Mouse (Mus musculus) hindbrain, embryonic 14.5 days (tissue): Measurements from ENCODE around the gene Kif3a. TPM values are rescaled to one million over a fixed set of nuclear protein-coding genes. Genes with fewer than 3 reads are reported as not detected.

Experiments used
- ATAC-seq: fragments of 200-750 bp; cut with Nextera tagmentation; 2 replicates; pipeline ENCODE4 v1.8.0; 2017; ENCODE audit warnings: moderate number of reproducible peaks, mild to moderate bottlenecking, moderate TSS enrichment, moderate library complexity; ENCODE audit not compliant: low FRiP score
- DNase-seq: peaks from one replicate; pipeline ENCODE4 v3.0.0-alpha.2; 2015; ENCODE audit warnings: low spot score
- H3K27ac ChIP-seq: fragments of 300-500 bp; sonication (generic); 2 replicates; pipeline ENCODE4 v1.5.1; 2014; ENCODE audit warnings: mild to moderate bottlenecking, moderate library complexity
- H3K27me3 ChIP-seq: fragments of 300-500 bp; sonication (generic); 2 replicates; pipeline ENCODE4 v1.6.1; 2014; ENCODE audit warnings: mild to moderate bottlenecking, low read length, mixed read lengths; ENCODE audit not compliant: control insufficient read depth, insufficient read depth
- H3K36me3 ChIP-seq: fragments of 300-500 bp; sonication (generic); replicated peaks from 2 replicates; pipeline ENCODE4 v1.6.1; 2014; ENCODE audit not compliant: control insufficient read depth, insufficient read depth
- H3K4me1 ChIP-seq: fragments of 300-500 bp; sonication (generic); replicated peaks from 2 replicates; pipeline ENCODE4 v1.6.1; 2014; ENCODE audit warnings: antibody characterized with exemption, low read length, mixed read lengths; ENCODE audit not compliant: control insufficient read depth, insufficient read depth
- H3K4me2 ChIP-seq: fragments of 300-500 bp; sonication (generic); replicated peaks from 2 replicates; pipeline ENCODE4 v1.6.1; 2014; ENCODE audit warnings: mild to moderate bottlenecking, moderate library complexity
- H3K4me3 ChIP-seq: fragments of 300-500 bp; sonication (generic); replicated peaks from 2 replicates; pipeline ENCODE4 v1.5.1; 2014; ENCODE audit warnings: mild to moderate bottlenecking, low read length
- H3K9ac ChIP-seq: fragments of 300-500 bp; sonication (generic); 2 replicates; pipeline ENCODE4 v1.6.1; 2014
- H3K9me3 ChIP-seq: fragments of 300-500 bp; sonication (generic); 2 replicates; pipeline ENCODE4 v1.6.1; 2016; ENCODE audit warnings: low read length; ENCODE audit not compliant: control insufficient read depth
- WGBS: fragments of 180-500 bp; shearing (Covaris S2); extraction: QIAGEN DNeasy Blood & Tissue Kit; methylation state at CpG from one replicate; pipeline ENCODE4 v1.1.7; 2014; 5-methylcytosine and 5-hydroxymethylcytosine counted together
- polyA plus RNA-seq: library from polyadenylated mRNA; unstranded; fragments of >200 nt; fragmentation: Nextera tagmentation; extraction: Ambion mirVana; gene quantifications from 2 replicates; pipeline ENCODE4 v1.2.1, GENCODE M21; 2014

The Kif3a gene
- 278 and 302 TPM in 2 replicates for polyA plus RNA-seq

DNA sequence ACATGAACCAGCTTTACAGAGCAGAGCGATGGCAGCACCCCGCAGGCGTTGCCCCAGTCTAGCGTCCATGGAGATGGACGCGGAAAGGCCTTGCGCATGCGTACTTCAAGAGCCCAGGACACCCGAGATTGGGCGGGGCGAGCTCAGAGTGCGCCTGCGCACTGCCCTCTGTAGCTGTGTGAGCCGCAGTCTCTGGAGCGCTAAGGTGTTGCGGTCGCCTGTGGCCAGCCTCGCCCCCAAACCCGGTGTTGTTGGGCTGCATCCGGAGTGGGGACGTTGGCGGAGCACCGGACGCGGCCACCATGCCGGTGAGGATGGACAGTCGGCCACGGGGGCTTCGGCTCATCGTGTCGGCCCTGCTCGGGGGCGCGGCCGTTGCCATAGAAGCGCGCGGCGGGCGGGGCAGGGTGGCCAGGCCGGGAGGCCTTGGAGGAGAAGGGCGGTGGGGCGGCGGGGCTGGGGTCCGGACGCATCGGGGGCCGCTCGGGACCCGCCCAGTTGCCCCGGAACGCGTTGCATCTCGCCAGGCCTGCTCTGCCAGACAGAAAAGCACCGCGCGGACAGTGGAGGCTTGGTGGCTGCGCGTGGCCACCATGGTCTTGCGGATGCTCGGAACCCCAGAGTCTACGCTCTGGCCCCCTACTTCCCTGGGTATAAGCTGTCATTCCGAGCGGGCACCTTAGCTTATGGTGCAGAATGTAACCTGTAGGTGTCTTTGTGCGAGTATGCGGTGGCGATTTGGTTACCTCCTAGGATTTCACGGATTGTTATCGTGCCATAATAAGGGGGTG is at the start of gene Kif3a:
Kif3a (plus strand) TSS at position 156 of the 791 bp plus-strand sequence.
- Histone ChIP-seq H3K9me3 (no peaks in the 10 kb centered on the region), H3K27me3 (no peaks in the 10 kb centered on the region), H3K4me3 (peak within 1 kb of the TSS; percentile 71), H3K36me3 (peaks cover 14% of the 10 kb centered on the region), H3K4me1 (peaks cover 17% of the 10 kb centered on the region), H3K27ac (peak within 1 kb of the TSS; percentile 86), H3K9ac (peak within 1 kb of the TSS; percentile 86), H3K4me2 (peak within 1 kb of the TSS; percentile 73)
- peak; percentile 94 for ATAC-seq
- under 1% methylated on average over 65 of the region's 69 CpGs for WGBS
- DNase-seq = peak; percentile 96

DNA sequence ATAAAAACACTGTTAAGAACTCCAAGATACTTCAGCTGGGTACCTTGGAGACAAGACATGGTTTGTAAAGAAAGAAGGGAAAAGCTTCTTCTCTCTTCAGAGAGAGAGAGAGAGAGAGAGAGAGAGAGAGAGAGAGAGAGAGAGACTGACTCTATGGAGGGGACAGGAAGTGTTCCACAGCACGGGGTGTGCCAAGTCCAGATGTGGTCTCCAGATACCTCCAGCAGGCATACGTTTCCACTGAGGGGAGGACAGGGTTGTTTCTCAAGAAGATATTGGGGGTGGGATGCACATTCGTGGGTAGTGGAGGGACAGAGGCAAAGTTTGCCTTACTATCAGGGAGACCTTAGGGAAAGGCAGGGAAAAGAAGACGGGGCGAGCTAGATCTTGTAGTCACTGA is 48.4 kb upstream of the Kif3a start:
- ATAC-seq = no peak
- DNase-seq = no peak
- H3K4me2 ChIP-seq = peak overlapping the region; percentile 57; the same call in 1 of the 2 replicates

GRCm38 (mm10) chr11:53519207-53520121 is 47.7 kb upstream of the Kif3a start, which contains the start of gene Sept8:
Gene Sept8 (plus strand): TSS chr11:53519257.
- no peaks in the 10 kb centered on the region for H3K36me3 ChIP-seq
- peaks cover 11% of the 10 kb centered on the region for H3K4me1 ChIP-seq
- peak within 1 kb of the TSS; percentile 48 for H3K27ac ChIP-seq
- peak within 1 kb of the TSS; percentile 78 for H3K4me3 ChIP-seq
- peak within 1 kb of the TSS; percentile 91 for H3K9ac ChIP-seq
- peak within 1 kb of the TSS; percentile 57 for H3K4me2 ChIP-seq
- H3K27me3 ChIP-seq = peaks cover 14% of the 10 kb centered on the region
- WGBS = 4% methylated on average over 74 of the region's 79 CpGs
- H3K9me3 ChIP-seq = no peaks in the 10 kb centered on the region
- DNase-seq = peak; percentile 52
- ATAC-seq = peak; percentile 87

More for the DNA sequence above, 48.4 kb upstream of the Kif3a start:
- no peak overlapping the region for H3K27ac ChIP-seq
- peaks cover 11% of the 10 kb centered on the region for H3K4me1 ChIP-seq
- H3K9ac ChIP-seq = no peak overlapping the region
- peaks cover 14% of the 10 kb centered on the region for H3K27me3 ChIP-seq
- no peaks in the 10 kb centered on the region for H3K9me3 ChIP-seq
- H3K36me3 ChIP-seq = no peaks in the 10 kb centered on the region
- 49% methylated on average over 5 of the region's 5 CpGs for WGBS
- 0 out of 2 replicates have a peak overlapping the region, but pooled peaks have one; percentile 78 for H3K4me3 ChIP-seq

DNA sequence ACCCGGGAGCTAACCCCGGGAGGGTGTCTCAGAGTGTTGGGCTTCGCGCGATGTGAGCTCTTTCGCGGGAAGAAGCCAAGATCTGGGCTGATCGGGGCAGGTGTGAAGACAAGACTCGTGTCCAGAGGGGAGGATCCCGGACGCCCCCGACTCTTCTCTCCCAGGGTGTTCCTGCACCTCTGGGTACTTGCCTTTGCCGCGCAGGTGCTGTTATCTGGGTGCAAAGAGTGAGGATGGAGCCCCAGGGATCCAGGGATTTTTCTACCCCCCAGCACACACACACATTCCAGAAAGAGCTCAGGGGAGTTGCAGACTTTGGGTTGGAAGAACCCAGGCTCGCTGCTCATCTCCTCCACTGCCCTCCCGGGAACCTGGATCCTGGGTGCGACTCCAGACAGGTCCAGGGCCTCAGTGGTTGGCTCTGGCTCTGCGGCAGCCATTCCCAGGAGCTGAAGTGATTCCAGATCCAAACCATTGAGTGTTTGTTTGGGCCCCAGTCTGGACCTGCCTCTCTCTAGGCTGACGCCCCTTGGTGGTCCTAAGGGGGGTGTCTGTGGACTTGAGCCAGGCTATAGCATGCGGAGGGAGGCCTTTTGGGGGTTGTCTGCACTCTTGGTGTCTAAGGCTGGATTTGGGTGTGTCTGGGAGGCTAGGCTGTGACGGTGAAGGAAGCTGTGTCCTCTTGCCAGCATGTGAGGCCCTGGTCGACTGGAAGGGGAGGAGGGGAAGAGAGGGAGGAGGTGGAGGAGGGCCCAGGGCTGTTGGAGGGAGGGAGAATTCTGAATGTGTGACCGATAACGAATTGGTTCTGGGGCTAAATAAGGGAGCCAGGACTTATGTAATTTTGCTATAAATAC is 46.8 kb upstream of the Kif3a start:
- peaks cover 10% of the 10 kb centered on the region for H3K27me3 ChIP-seq
- peak overlapping the region; percentile 48 for H3K27ac ChIP-seq
- peak overlapping the region; percentile 91 for H3K9ac ChIP-seq
- peak overlapping the region; percentile 57 for H3K4me2 ChIP-seq
- WGBS = 3% methylated on average over 24 of the region's 24 CpGs
- ATAC-seq (no peak; the same call in none of the 2 replicates), DNase-seq (peak; percentile 30)
- H3K4me3 ChIP-seq = peak overlapping the region; percentile 78
- H3K36me3 ChIP-seq = no peaks in the 10 kb centered on the region
- peaks cover 11% of the 10 kb centered on the region for H3K4me1 ChIP-seq
- H3K9me3 ChIP-seq = no peaks in the 10 kb centered on the region

DNA sequence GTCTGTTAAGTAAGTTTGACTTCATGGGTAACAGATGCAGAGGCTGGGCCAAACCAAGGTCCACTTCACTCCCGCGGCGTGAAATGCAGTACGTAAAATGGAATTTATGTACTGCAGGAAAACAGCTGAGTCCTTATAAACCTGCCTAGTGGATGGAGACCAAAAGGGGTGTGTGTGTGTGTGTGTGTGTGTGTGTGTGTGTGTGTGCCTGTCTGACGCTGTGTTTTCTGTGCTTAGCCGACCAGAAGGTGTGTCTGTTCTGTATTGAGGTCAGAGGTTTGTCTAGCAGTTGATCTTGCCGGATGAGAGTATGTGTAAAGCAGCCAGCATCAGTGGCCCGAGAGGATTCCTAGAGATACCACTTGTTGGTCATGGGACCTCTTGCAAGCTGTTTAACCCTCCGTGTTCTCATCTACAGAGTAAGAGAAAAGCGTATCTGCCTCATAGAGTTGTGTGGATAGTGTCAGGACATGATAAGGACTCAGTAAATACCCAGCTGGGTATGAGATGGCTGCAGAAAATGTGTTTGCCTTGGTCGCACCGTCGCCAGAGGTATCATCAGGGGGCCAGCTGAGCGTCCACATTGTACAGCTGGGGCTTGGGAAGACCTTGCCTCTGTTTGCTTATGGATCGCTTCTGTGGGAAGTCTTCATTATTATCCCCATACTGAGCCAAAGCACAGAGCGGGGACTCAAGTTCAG is 45.9 kb upstream of the Kif3a start:
- no peak for DNase-seq
- Histone ChIP-seq H3K4me3 (peak overlapping the region; percentile 78), H3K27me3 (peaks cover 9% of the 10 kb centered on the region; the same call in 1 of the 2 replicates), H3K9ac (peak overlapping the region; percentile 91), H3K4me2 (peak overlapping the region; percentile 57), H3K4me1 (peaks cover 11% of the 10 kb centered on the region), H3K36me3 (no peaks in the 10 kb centered on the region), H3K27ac (no peak overlapping the region), H3K9me3 (no peaks in the 10 kb centered on the region)
- 47% methylated on average over 16 of the region's 16 CpGs for WGBS
- no peak for ATAC-seq

DNA sequence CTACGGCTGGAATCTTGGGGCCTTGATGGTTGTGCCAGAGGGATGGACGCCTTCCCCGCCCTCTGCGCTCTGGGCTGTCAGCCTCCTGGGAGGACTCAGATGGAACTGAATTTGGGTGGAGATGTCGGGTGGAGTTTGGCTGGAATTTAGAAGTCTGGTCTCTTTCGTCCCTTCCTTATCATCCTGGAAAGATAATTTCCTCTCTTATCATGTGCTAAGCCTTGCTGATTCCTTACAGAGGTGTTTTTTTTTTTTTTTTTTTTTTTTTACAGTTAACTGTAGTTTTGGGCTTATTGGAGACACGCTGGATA is 45.4 kb upstream of the Kif3a start:
- H3K27ac ChIP-seq = no peak overlapping the region
- H3K9me3 ChIP-seq = no peaks in the 10 kb centered on the region
- DNase-seq (no peak), ATAC-seq (no peak)
- WGBS = 90% methylated on average over 7 of the region's 7 CpGs
- peaks cover 11% of the 10 kb centered on the region for H3K4me1 ChIP-seq
- H3K4me2 ChIP-seq = peak overlapping the region; percentile 57; the same call in 1 of the 2 replicates
- H3K27me3 ChIP-seq = peaks cover 9% of the 10 kb centered on the region; the same call in 1 of the 2 replicates
- H3K4me3 ChIP-seq = no peak overlapping the region
- H3K9ac ChIP-seq = no peak overlapping the region
- H3K36me3 ChIP-seq = no peaks in the 10 kb centered on the region

GRCm38 (mm10) chr11:53522362-53522761 is 44.8 kb upstream of the Kif3a start:
- no peak overlapping the region for H3K4me3 ChIP-seq
- ATAC-seq (no peak), DNase-seq (no peak)
- peaks cover 9% of the 10 kb centered on the region; the same call in 1 of the 2 replicates for H3K27me3 ChIP-seq
- no peak overlapping the region for H3K9ac ChIP-seq
- peaks cover 11% of the 10 kb centered on the region for H3K4me1 ChIP-seq
- no peaks in the 10 kb centered on the region for H3K36me3 ChIP-seq
- H3K4me2 ChIP-seq = no peak overlapping the region
- no peak overlapping the region for H3K27ac ChIP-seq
- H3K9me3 ChIP-seq = no peaks in the 10 kb centered on the region
- 94% methylated on average over 3 of the region's 3 CpGs for WGBS

DNA sequence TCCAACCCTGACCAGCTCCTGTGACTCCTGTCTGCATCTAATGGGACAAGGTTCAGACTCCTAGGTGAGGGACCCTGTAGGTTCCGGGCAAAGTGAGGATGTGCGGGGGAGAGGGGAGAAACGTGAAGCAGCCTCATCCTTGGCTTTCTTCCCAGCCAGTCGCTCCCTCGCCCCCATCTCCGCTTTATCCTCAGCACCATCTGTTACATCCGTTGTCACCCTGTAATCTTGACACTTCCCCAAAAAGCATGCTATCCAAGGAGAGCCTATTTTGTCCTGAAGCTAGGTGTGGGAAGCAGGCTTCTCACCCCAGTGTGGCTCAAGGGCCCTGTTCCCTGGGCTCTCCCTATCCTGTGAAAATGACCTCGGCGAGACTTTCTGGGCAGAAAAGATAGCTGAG is 44.2 kb upstream of the Kif3a start:
- no peak overlapping the region for H3K27ac ChIP-seq
- no peak overlapping the region for H3K4me3 ChIP-seq
- DNase-seq (no peak), ATAC-seq (no peak)
- 68% methylated on average over 9 of the region's 9 CpGs for WGBS
- H3K9ac ChIP-seq = no peak overlapping the region
- no peaks in the 10 kb centered on the region for H3K9me3 ChIP-seq
- H3K36me3 ChIP-seq = no peaks in the 10 kb centered on the region
- peaks cover 11% of the 10 kb centered on the region for H3K4me1 ChIP-seq
- peaks cover 8% of the 10 kb centered on the region; the same call in 1 of the 2 replicates for H3K27me3 ChIP-seq
- H3K4me2 ChIP-seq = no peak overlapping the region
